In genomic region chr1:128330313-128330712, GRCm38 (mm10) we compare ENCODE assay signal across 21 mouse cellular contexts. TPM values are rescaled to one million over a fixed set of nuclear protein-coding genes. Genes with fewer than 3 reads are reported as not detected.
"Had no signal": no experiment of that assay in that cellular context is flagged by ENCODE, and none has a peak within 500 bp of the region (broad histone marks: within the 10 kb centered on the region; RNA-seq: fewer than 3 reads in every experiment).

No protein-coding gene starts in this region.

- H3K9me3 ChIP-seq: kidney, embryonic 15.5 days; limb, embryonic 13.5 days; midbrain, embryonic 13.5 days; neural tube, embryonic 15.5 days; stomach, embryonic 15.5 days had no signal

- H3K4me2 ChIP-seq: kidney, embryonic 15.5 days; limb, embryonic 13.5 days; midbrain, embryonic 13.5 days; neural tube, embryonic 15.5 days; stomach, embryonic 15.5 days had no signal

- H3K9ac ChIP-seq: kidney, embryonic 15.5 days; limb, embryonic 13.5 days; liver, embryonic 14.5 days; midbrain, embryonic 13.5 days; neural tube, embryonic 15.5 days; stomach, embryonic 15.5 days had no signal

- H3K27me3 ChIP-seq: kidney, embryonic 15.5 days; limb, embryonic 13.5 days; midbrain, embryonic 13.5 days; neural tube, embryonic 15.5 days; stomach, embryonic 15.5 days had no signal

- H3K4me3 ChIP-seq: kidney, embryonic 15.5 days; limb, embryonic 13.5 days; midbrain, embryonic 13.5 days; myocyte; neural tube, embryonic 15.5 days; stomach, embryonic 15.5 days had no signal

- DNase-seq: kidney, adult 2 months; kidney, postnatal 14 days; layer of hippocampus, adult 9-11 months; layer of hippocampus, postnatal 36 days; lung, adult 2 months; lung, postnatal 36 days; right cerebral cortex, adult 18-20 months; right cerebral cortex, postnatal 4 days; spleen, adult 18-20 months; thymus, adult 2 months; thymus, postnatal 25 days had no signal

- ATAC-seq: hindbrain, embryonic 16.5 days; inflammation-experienced regulatory T-cells, adult 6 months; lung, postnatal 0 days; midbrain, embryonic 13.5 days had no signal

- H3K4me1 ChIP-seq: kidney, embryonic 15.5 days; limb, embryonic 13.5 days; midbrain, embryonic 13.5 days; neural tube, embryonic 15.5 days; stomach, embryonic 15.5 days had no signal

- H3K27ac ChIP-seq: kidney, embryonic 15.5 days; limb, embryonic 13.5 days; liver, embryonic 14.5 days; midbrain, embryonic 13.5 days; neural tube, embryonic 15.5 days; stomach, embryonic 15.5 days had no signal

RNA-seq across cellular contexts. Expression of gene Lct, which starts 2.2 kb away (rescaled TPM):
- polyA plus RNA-seq: lung, postnatal 0 days had no signal
